Mouse (Mus musculus) C2C12 (cell line): ENCODE results near the gene Fyn.

Source experiments
- CEBPB ChIP-seq: IDR thresholded peaks from one replicate; pipeline ENCODE4 v1.6.1; 2011; ENCODE audit warnings: low read depth, mild to moderate bottlenecking, control low read depth, moderate library complexity
- CTCF ChIP-seq: IDR thresholded peaks from one replicate; pipeline ENCODE4 v1.5.1; 2011; ENCODE audit not compliant: control insufficient read depth, insufficient read depth, insufficient read length
- FOSL1 ChIP-seq: IDR thresholded peaks from one replicate; pipeline ENCODE4 v1.8.0; 2011; ENCODE audit warnings: mild to moderate bottlenecking, low read length; ENCODE audit not compliant: poor library complexity, insufficient read depth, severe bottlenecking
- MAX ChIP-seq: IDR thresholded peaks from one replicate; pipeline ENCODE4 v1.6.1; 2011; ENCODE audit warnings: mild to moderate bottlenecking, control low read depth
- MYOD1 ChIP-seq: IDR thresholded peaks from one replicate; pipeline ENCODE4 v1.6.1; 2011; ENCODE audit warnings: low read depth; ENCODE audit not compliant: control insufficient read depth, insufficient read length
- MYOG ChIP-seq: IDR thresholded peaks from one replicate; pipeline ENCODE4 v1.6.1; 2011; ENCODE audit not compliant: control insufficient read depth, insufficient read length; ENCODE audit errors: extremely low read depth
- USF1 ChIP-seq: IDR thresholded peaks from one replicate; pipeline ENCODE4 v1.6.1; 2011; ENCODE audit warnings: low read depth, mild to moderate bottlenecking, control low read depth, moderate library complexity

GRCm38 (mm10) chr10:39492146-39492545 lies 123.5 kb downstream of the Fyn start:
- TF ChIP-seq CTCF (no peak), MAX (no peak), FOSL1 (no peak), MYOD1 (no peak), MYOG (no peak), CEBPB (no peak), USF1 (no peak)
